In the genomic region with DNA sequence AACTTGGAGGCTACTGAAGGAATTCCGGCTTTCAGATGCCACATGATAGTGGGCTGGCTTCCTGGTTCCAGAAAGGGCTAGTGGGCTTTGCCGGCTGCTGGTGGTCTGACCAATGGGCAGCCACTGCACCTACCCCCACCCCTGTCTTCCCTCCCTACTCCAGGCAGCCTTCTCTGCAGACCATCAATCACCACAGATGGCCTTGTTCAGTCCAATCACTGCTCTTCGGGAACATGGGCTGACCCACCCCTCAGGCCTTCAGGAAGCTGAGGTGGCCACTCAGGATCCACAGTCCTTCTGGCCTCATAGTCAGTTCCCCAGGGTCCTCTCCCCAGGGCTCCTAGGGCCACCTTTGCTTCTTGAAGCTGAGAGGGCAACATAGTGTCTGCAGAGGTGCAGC, we compare ENCODE assay signal across 17 mouse cellular contexts.
DNase-seq lines count a peak whose midpoint lies in the region; ATAC-seq lines count a peak whose summit lies in the region.
"Had no signal": no experiment of that assay in that cellular context is flagged by ENCODE, and none has a peak within 500 bp of the region (broad histone marks: within the 10 kb centered on the region; RNA-seq: fewer than 3 reads in every experiment).

No protein-coding gene starts in this region.

- peaks cover 45% of the 10 kb centered on the region for H3K4me1 ChIP-seq in midbrain, embryonic 13.5 days (replicated peaks)
- peaks cover 7% of the 10 kb centered on the region for H3K4me1 ChIP-seq in midbrain, embryonic 11.5 days (ENCODE audit: control insufficient read depth, insufficient read depth, low read length)
- H3K4me1 ChIP-seq in midbrain, embryonic 15.5 days, result peaks cover 27% of the 10 kb centered on the region

- H3K4me3 ChIP-seq in midbrain, embryonic 13.5 days (replicated peaks), result peak overlapping the region; percentile 66
- H3K4me3 ChIP-seq in midbrain, embryonic 11.5 days (ENCODE audit: low read depth, low read length), result no peak overlapping the region
- peak overlapping the region; percentile 66; the same call in 1 of the 2 replicates for H3K4me3 ChIP-seq in midbrain, embryonic 15.5 days
- H3K4me3 ChIP-seq: heart, embryonic 10.5 days; intestine, embryonic 15.5 days; limb, embryonic 15.5 days had no signal

- H3K27ac ChIP-seq in midbrain, embryonic 13.5 days, result no peak overlapping the region
- no peak overlapping the region for H3K27ac ChIP-seq in midbrain, embryonic 11.5 days (ENCODE audit: low read depth, low read length)
- no peak overlapping the region for H3K27ac ChIP-seq in midbrain, embryonic 15.5 days
- H3K27ac ChIP-seq: heart, embryonic 10.5 days; intestine, embryonic 15.5 days; limb, embryonic 15.5 days had no signal

- no peak for ATAC-seq in midbrain, embryonic 13.5 days
- no peak for ATAC-seq in midbrain, embryonic 11.5 days (ENCODE audit: low FRiP score)
- no peak for ATAC-seq in midbrain, embryonic 15.5 days (replicated peaks)
- ATAC-seq: intestine, embryonic 15.5 days; liver, postnatal 0 days had no signal

- H3K36me3 ChIP-seq in midbrain, embryonic 13.5 days, result no peaks in the 10 kb centered on the region
- no peaks in the 10 kb centered on the region for H3K36me3 ChIP-seq in midbrain, embryonic 11.5 days (ENCODE audit: control insufficient read depth, insufficient read depth, low read length)
- H3K36me3 ChIP-seq in midbrain, embryonic 15.5 days (replicated peaks), result no peaks in the 10 kb centered on the region
- H3K36me3 ChIP-seq: heart, embryonic 10.5 days; intestine, embryonic 15.5 days; limb, embryonic 15.5 days had no signal

- peaks cover 24% of the 10 kb centered on the region for H3K27me3 ChIP-seq in midbrain, embryonic 13.5 days
- H3K27me3 ChIP-seq in midbrain, embryonic 11.5 days (ENCODE audit: control insufficient read depth, insufficient read depth, low read length), result peaks cover 22% of the 10 kb centered on the region
- H3K27me3 ChIP-seq in midbrain, embryonic 15.5 days (replicated peaks), result no peaks in the 10 kb centered on the region

- 78% methylated on average over 3 of the region's 3 CpGs for WGBS in midbrain, embryonic 13.5 days
- 78% methylated on average over 3 of the region's 3 CpGs for WGBS in midbrain, embryonic 11.5 days
- 71% methylated on average over 3 of the region's 3 CpGs for WGBS in midbrain, embryonic 15.5 days

- peak; percentile 61 for DNase-seq in cerebellum, adult 9-11 months
- no peak for DNase-seq in cerebellum, adult 11 months
- no peak for DNase-seq in midbrain, embryonic 11.5 days (ENCODE audit: low spot score, missing footprints)
- DNase-seq in lung, postnatal 4 days, result no peak
- no peak for DNase-seq in testis, postnatal 10 days (ENCODE audit: low spot score)
- no peak for DNase-seq in right cerebral cortex, postnatal 4 days
- DNase-seq: adrenal gland, postnatal 14 days; gastrocnemius, postnatal 10 days; heart, postnatal 14 days; kidney, postnatal 10 days; layer of hippocampus, adult 9-11 months; liver, postnatal 0 days had no signal

- H3K4me2 ChIP-seq in midbrain, embryonic 13.5 days (replicated peaks), result peak overlapping the region; percentile 81
- H3K4me2 ChIP-seq in midbrain, embryonic 11.5 days, result no peak overlapping the region
- peak overlapping the region; percentile 81 for H3K4me2 ChIP-seq in midbrain, embryonic 15.5 days
- H3K4me2 ChIP-seq: intestine, embryonic 15.5 days; limb, embryonic 15.5 days had no signal

- H3K9me3 ChIP-seq in midbrain, embryonic 13.5 days, result no peaks in the 10 kb centered on the region
- no peaks in the 10 kb centered on the region for H3K9me3 ChIP-seq in midbrain, embryonic 11.5 days (ENCODE audit: control insufficient read depth, low read length)
- no peaks in the 10 kb centered on the region for H3K9me3 ChIP-seq in midbrain, embryonic 15.5 days
- H3K9me3 ChIP-seq: heart, embryonic 10.5 days; intestine, embryonic 15.5 days; limb, embryonic 15.5 days had no signal

- H3K9ac ChIP-seq in midbrain, embryonic 13.5 days (replicated peaks), result 0 out of 2 replicates have a peak overlapping the region, but pooled peaks have one; percentile 83
- H3K9ac ChIP-seq in midbrain, embryonic 11.5 days (ENCODE audit: low read length), result no peak overlapping the region
- H3K9ac ChIP-seq in midbrain, embryonic 15.5 days, result peak overlapping the region; percentile 72; the same call in 1 of the 2 replicates
- H3K9ac ChIP-seq: intestine, embryonic 15.5 days; limb, embryonic 15.5 days; liver, postnatal 0 days had no signal
